Mouse (Mus musculus) layer of hippocampus, adult 11-12 months (tissue): ENCODE measurements around the gene Gm10024.
"Not testable (repeated sequence)": the region's sequence is repeated elsewhere in the genome, so short reads cannot be mapped to it uniquely, and the experiment has no call there.

Experiments used
- DNase-seq: peaks from one replicate; pipeline ENCODE4 v3.0.0; 2022; ENCODE audit warnings: low spot score

Gene Gm10024

GRCm38 (mm10) chr10:77711157-77711556 lies at the start of gene Gm10024:
Gene Gm10024 (plus strand): TSS chr10:77711457.
- not testable (repeated sequence) for DNase-seq

- no peak for DNase-seq
Observed at GRCm38 (mm10) chr10:77663949-77664665, 47.1 kb upstream of the Gm10024 start.

GRCm38 (mm10) chr10:77666342-77666741 lies 44.9 kb upstream of the Gm10024 start:
- no peak for DNase-seq

GRCm38 (mm10) chr10:77667402-77667801 lies 43.9 kb upstream of the Gm10024 start:
- DNase-seq = no peak

- DNase-seq = no peak
Observed at GRCm38 (mm10) chr10:77670710-77671109, 40.5 kb upstream of the Gm10024 start.

GRCm38 (mm10) chr10:77671519-77671918 lies 39.7 kb upstream of the Gm10024 start:
- DNase-seq = no peak

- DNase-seq = no peak
Observed at GRCm38 (mm10) chr10:77673765-77674164, 37.5 kb upstream of the Gm10024 start.

- no peak for DNase-seq
Observed at GRCm38 (mm10) chr10:77677562-77677961, 33.7 kb upstream of the Gm10024 start.

- DNase-seq = no peak
Observed at GRCm38 (mm10) chr10:77682994-77683393, 28.3 kb upstream of the Gm10024 start.

- no peak for DNase-seq
Observed at GRCm38 (mm10) chr10:77684181-77684580, 27.1 kb upstream of the Gm10024 start.

GRCm38 (mm10) chr10:77685895-77686664 lies 25.2 kb upstream of the Gm10024 start, which contains the start of gene Tspear:
Gene Tspear (plus strand): TSS chr10:77686569.
- DNase-seq = no peak

GRCm38 (mm10) chr10:77687021-77687420 lies 24.2 kb upstream of the Gm10024 start:
- no peak for DNase-seq

GRCm38 (mm10) chr10:77690356-77690807 lies 20.9 kb upstream of the Gm10024 start, which contains the start of gene Gm19402:
Gene Gm19402 (minus strand): TSS chr10:77690757.
- not testable (repeated sequence) for DNase-seq

GRCm38 (mm10) chr10:77697133-77697532 lies 14.1 kb upstream of the Gm10024 start, which contains the start of gene Gm9508:
Gene Gm9508 (minus strand): TSS chr10:77697233.
- DNase-seq = no peak

- no peak for DNase-seq
Observed at GRCm38 (mm10) chr10:77706326-77706725, 4.9 kb upstream of the Gm10024 start, which contains the start of gene Gm10272. Gene Gm10272 (plus strand): TSS chr10:77706626.

GRCm38 (mm10) chr10:77709831-77710230 lies 1.4 kb upstream of the Gm10024 start:
- DNase-seq = no peak

GRCm38 (mm10) chr10:77713734-77714133 lies 2.5 kb downstream of the Gm10024 start:
- DNase-seq = no peak

GRCm38 (mm10) chr10:77715507-77715906 lies 4.2 kb downstream of the Gm10024 start, which contains the start of gene Gm10142:
Gene Gm10142 (plus strand): TSS chr10:77715807.
- DNase-seq = no peak

GRCm38 (mm10) chr10:77720299-77720698 lies 9.0 kb downstream of the Gm10024 start, which contains the start of gene Krtap12-1:
Gene Krtap12-1 (plus strand): TSS chr10:77720599.
- not testable (repeated sequence) for DNase-seq

- no peak for DNase-seq
Observed at GRCm38 (mm10) chr10:77724855-77725254, 13.6 kb downstream of the Gm10024 start.

- DNase-seq = no peak
Observed at GRCm38 (mm10) chr10:77726186-77726585, 14.9 kb downstream of the Gm10024 start, which contains the start of gene Gm10100. Gene Gm10100 (plus strand): TSS chr10:77726486.

- no peak for DNase-seq
Observed at GRCm38 (mm10) chr10:77728280-77728679, 17.0 kb downstream of the Gm10024 start.

- DNase-seq = no peak
Observed at GRCm38 (mm10) chr10:77729241-77729640, 18.0 kb downstream of the Gm10024 start.
